Mouse (Mus musculus) hematopoietic stem cell, adult 5-6 weeks (primary cell): ENCODE data around the gene Med7. TPM values are rescaled to one million over a fixed set of nuclear protein-coding genes. Genes with fewer than 3 reads are reported as not detected.

Experiments
- ATAC-seq, 2 experiments: fragments of 125-278 bp in 1 of 2; replicated peaks in 1 of 2; 2 replicates each; pipeline ENCODE4 v1.8.0; 2016 to 2017; ENCODE audit warnings: inconsistent platforms in 2 of 2, mild to moderate bottlenecking in 2 of 2, moderate number of reproducible peaks in 2 of 2, low read depth in 1 of 2, moderate TSS enrichment in 1 of 2; ENCODE audit not compliant: low FRiP score in 2 of 2, poor library complexity in 2 of 2, severe bottlenecking in 2 of 2, insufficient read depth in 1 of 2, low TSS enrichment in 1 of 2
- total RNA-seq: library from RNA; stranded (forward); fragments of 172-1452, 232-1000 nt; gene quantifications from 2 replicates; pipeline ENCODE4 v1.2.3, GENCODE M21; 2017

The Med7 gene
- total RNA-seq, 1 experiment from 2014 or later, result 36.8 TPM

- ATAC-seq, result peak in 1 of 2 experiments; percentile 22; a peak in 2 of 4 replicates
These were observed 24.6 kb downstream of the Med7 start for GRCm38 (mm10) chr11:46461362-46461761.

GRCm38 (mm10) chr11:46461931-46462330 is 25.2 kb downstream of the Med7 start:
- no peak for ATAC-seq

- peak; percentile 85 to 90 for ATAC-seq
These were observed 30.2 kb downstream of the Med7 start for GRCm38 (mm10) chr11:46466878-46467277.

- no peak for ATAC-seq
These were observed 37.5 kb downstream of the Med7 start for GRCm38 (mm10) chr11:46474220-46474619.

GRCm38 (mm10) chr11:46479311-46479710 is 42.6 kb downstream of the Med7 start:
- peak; percentile 56 to 71 for ATAC-seq

GRCm38 (mm10) chr11:46480517-46480916 is 43.8 kb downstream of the Med7 start:
- peak; percentile 75 to 79 for ATAC-seq

GRCm38 (mm10) chr11:46488231-46488630 is 51.5 kb downstream of the Med7 start:
- ATAC-seq, result peak; percentile 77 to 89

GRCm38 (mm10) chr11:46488650-46489049 is 51.9 kb downstream of the Med7 start:
- no peak for ATAC-seq

Other genes starting within 250 kb of the Med7 start
- gene Fndc9, start 201.4 kb upstream of the Med7 start, total RNA-seq, result not detected in 2 replicates
- gene Cyfip2, start 124.1 kb upstream of the Med7 start, total RNA-seq, result 79.8 and 93.2 TPM in 2 replicates
- gene Itk, start 47.4 kb upstream of the Med7 start, total RNA-seq, result 2.9 and 6.0 TPM in 2 replicates
- not detected in 2 replicates for gene Fam71b, start 40.4 kb upstream of the Med7 start, total RNA-seq
- 5.2 and 5.9 TPM in 2 replicates for gene Havcr2, start 18.0 kb downstream of the Med7 start, total RNA-seq
- not detected in 2 replicates for gene Gm12169, start 87.3 kb downstream of the Med7 start, total RNA-seq
- gene BC053393, start 134.6 kb downstream of the Med7 start, total RNA-seq, result not detected in 2 replicates
- not detected in 2 replicates for gene Dppa1, start 192.3 kb downstream of the Med7 start, total RNA-seq